Mouse (Mus musculus) cerebellum, adult 2 months (tissue): Measurements from ENCODE around the gene Prr7.

Experiments used
- CTCF ChIP-seq: fragments of 200-500 bp; IDR thresholded peaks from 2 replicates; pipeline ENCODE4 v1.5.1; 2011; ENCODE audit warnings: low read depth, mild to moderate bottlenecking, control low read depth, low read length, moderate library complexity, borderline replicate concordance; ENCODE audit not compliant: insufficient read depth
- POLR2A ChIP-seq: fragments of 200-500 bp; IDR thresholded peaks from 2 replicates; pipeline ENCODE4 v1.6.1; 2011; ENCODE audit warnings: low read length, control low read depth, borderline replicate concordance; ENCODE audit not compliant: insufficient read depth

DNA sequence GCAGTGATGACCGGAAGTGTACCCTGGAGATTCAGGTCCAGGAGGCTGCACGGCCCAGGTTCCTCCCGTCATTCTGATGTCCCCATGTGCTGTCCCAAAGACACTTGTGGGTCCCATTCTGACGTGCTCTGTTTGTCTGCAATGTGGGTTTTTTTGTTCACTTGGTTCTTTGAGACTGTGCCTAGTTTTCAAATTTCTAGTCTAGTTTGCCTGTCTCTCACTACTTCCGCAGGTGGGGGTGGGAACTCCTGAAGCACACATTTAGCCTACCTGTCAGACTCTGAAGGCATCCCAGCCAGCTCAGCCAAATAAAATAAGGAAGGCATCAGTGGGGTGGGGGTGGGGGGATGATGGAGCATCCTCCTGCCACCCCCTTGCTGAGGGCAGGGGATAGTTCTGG, 15.9 kb upstream of the Prr7 start:
- TF ChIP-seq POLR2A (no peak), CTCF (no peak)
